Mouse (Mus musculus) embryonic facial prominence, embryonic 11.5 days (tissue): ENCODE measurements around the gene F3. TPM values are rescaled to one million over a fixed set of nuclear protein-coding genes. Genes with fewer than 3 reads are reported as not detected.
A peak's percentile ranks its signal among the peaks of the same experiment; 100 is the strongest.

Source experiments
- ATAC-seq: fragments of 200-750 bp; cut with Nextera tagmentation; replicated peaks from 2 replicates; pipeline ENCODE4 v1.8.0; 2017; ENCODE audit warnings: low read depth; ENCODE audit not compliant: insufficient number of reproducible peaks, low FRiP score, low TSS enrichment
- DNase-seq: peaks from one replicate; pipeline ENCODE4 v3.0.0-alpha.2; 2015; ENCODE audit warnings: low spot score
- H3K27ac ChIP-seq: fragments of 300-500 bp; sonication (generic); replicated peaks from 2 replicates; pipeline ENCODE4 v1.5.1; 2014; ENCODE audit warnings: mild to moderate bottlenecking, low read depth, low read length, control low read depth
- H3K27me3 ChIP-seq: fragments of 300-500 bp; sonication (generic); 2 replicates; pipeline ENCODE4 v1.6.1; 2014; ENCODE audit warnings: mild to moderate bottlenecking, low read length, moderate library complexity, mixed read lengths; ENCODE audit not compliant: control insufficient read depth, insufficient read depth
- H3K36me3 ChIP-seq: fragments of 300-500 bp; sonication (generic); replicated peaks from 2 replicates; pipeline ENCODE4 v1.6.1; 2014; ENCODE audit warnings: low read depth, mild to moderate bottlenecking, low read length, moderate library complexity, mixed read lengths; ENCODE audit not compliant: control insufficient read depth, insufficient read depth
- H3K4me1 ChIP-seq: fragments of 300-500 bp; sonication (generic); 2 replicates; pipeline ENCODE4 v1.6.1; 2014; ENCODE audit warnings: low read length, mixed read lengths; ENCODE audit not compliant: control insufficient read depth, insufficient read depth
- H3K4me2 ChIP-seq: fragments of 300-500 bp; sonication (generic); 2 replicates; pipeline ENCODE4 v1.6.1; 2014; ENCODE audit warnings: low read depth, mild to moderate bottlenecking, control low read depth, low read length, moderate library complexity
- H3K4me3 ChIP-seq: fragments of 300-500 bp; sonication (generic); 2 replicates; pipeline ENCODE4 v1.5.1; 2014; ENCODE audit warnings: low read depth, low read length, control low read depth
- H3K9ac ChIP-seq: fragments of 300-500 bp; sonication (generic); replicated peaks from 2 replicates; pipeline ENCODE4 v1.6.1; 2014; ENCODE audit warnings: mild to moderate bottlenecking, control low read depth, low read length
- H3K9me3 ChIP-seq: fragments of 300-500 bp; sonication (generic); replicated peaks from 2 replicates; pipeline ENCODE4 v1.6.1; 2016; ENCODE audit warnings: mild to moderate bottlenecking, low read length, inconsistent platforms, mixed read lengths; ENCODE audit not compliant: control insufficient read depth
- WGBS: fragments of 180-500 bp; shearing (Covaris S2); extraction: QIAGEN DNeasy Blood & Tissue Kit; methylation state at CpG from one replicate; pipeline ENCODE4 v1.1.7; 2014; 5-methylcytosine and 5-hydroxymethylcytosine counted together
- polyA plus RNA-seq: library from polyadenylated mRNA; unstranded; fragments of >200 nt; fragmentation: Nextera tagmentation; extraction: Ambion mirVana; gene quantifications from 2 replicates; pipeline ENCODE4 v1.2.1, GENCODE M21; 2014

The F3 gene
- polyA plus RNA-seq, 1 experiment from 2014 or later: 14.2 TPM

GRCm38 (mm10) chr3:121699401-121699800 is 23.9 kb upstream of the F3 start:
- H3K36me3 ChIP-seq: no peaks in the 10 kb centered on the region
- H3K9ac ChIP-seq: no peak overlapping the region
- no peak overlapping the region for H3K4me3 ChIP-seq
- H3K9me3 ChIP-seq: no peaks in the 10 kb centered on the region
- no peak overlapping the region for H3K27ac ChIP-seq
- DNase-seq (no peak), ATAC-seq (no peak)
- H3K4me2 ChIP-seq: no peak overlapping the region
- no peaks in the 10 kb centered on the region for H3K27me3 ChIP-seq
- 86% methylated on average over 4 of the region's 4 CpGs for WGBS
- H3K4me1 ChIP-seq: no peaks in the 10 kb centered on the region

- ATAC-seq: peak; percentile 60
- Histone ChIP-seq H3K4me2 (no peak overlapping the region), H3K9ac (no peak overlapping the region), H3K4me1 (no peaks in the 10 kb centered on the region), H3K27ac (no peak overlapping the region), H3K4me3 (no peak overlapping the region), H3K9me3 (no peaks in the 10 kb centered on the region), H3K27me3 (no peaks in the 10 kb centered on the region), H3K36me3 (no peaks in the 10 kb centered on the region)
- DNase-seq: no peak
- 87% methylated on average over 4 of the region's 4 CpGs for WGBS
These were observed 23.5 kb upstream of the F3 start for GRCm38 (mm10) chr3:121699849-121700248.

GRCm38 (mm10) chr3:121700364-121700952 is 22.9 kb upstream of the F3 start:
- no peaks in the 10 kb centered on the region for H3K9me3 ChIP-seq
- H3K36me3 ChIP-seq: no peaks in the 10 kb centered on the region
- ATAC-seq (peak; percentile 91), DNase-seq (peak; percentile 63)
- H3K27me3 ChIP-seq: no peaks in the 10 kb centered on the region
- H3K9ac ChIP-seq: no peak overlapping the region
- no peak overlapping the region for H3K4me3 ChIP-seq
- WGBS: 40% methylated on average over 8 of the region's 8 CpGs
- H3K4me1 ChIP-seq: no peaks in the 10 kb centered on the region
- H3K27ac ChIP-seq: no peak overlapping the region
- H3K4me2 ChIP-seq: no peak overlapping the region

GRCm38 (mm10) chr3:121703155-121703879 is 20.0 kb upstream of the F3 start:
- no peaks in the 10 kb centered on the region for H3K27me3 ChIP-seq
- H3K9me3 ChIP-seq: no peaks in the 10 kb centered on the region
- H3K4me3 ChIP-seq: no peak overlapping the region
- no peak overlapping the region for H3K9ac ChIP-seq
- no peak overlapping the region for H3K27ac ChIP-seq
- no peak for DNase-seq
- H3K4me2 ChIP-seq: no peak overlapping the region
- H3K36me3 ChIP-seq: no peaks in the 10 kb centered on the region
- WGBS: 88% methylated on average over 7 of the region's 7 CpGs
- ATAC-seq: no peak
- no peaks in the 10 kb centered on the region for H3K4me1 ChIP-seq

- H3K4me3 ChIP-seq: no peak overlapping the region
- H3K4me1 ChIP-seq: no peaks in the 10 kb centered on the region
- WGBS: 88% methylated on average over 3 of the region's 3 CpGs
- no peaks in the 10 kb centered on the region for H3K36me3 ChIP-seq
- no peaks in the 10 kb centered on the region for H3K9me3 ChIP-seq
- DNase-seq (no peak), ATAC-seq (no peak)
- no peak overlapping the region for H3K27ac ChIP-seq
- H3K27me3 ChIP-seq: no peaks in the 10 kb centered on the region
- H3K4me2 ChIP-seq: no peak overlapping the region
- H3K9ac ChIP-seq: no peak overlapping the region
These were observed 19.5 kb upstream of the F3 start for GRCm38 (mm10) chr3:121703880-121704243.

GRCm38 (mm10) chr3:121706087-121706486 is 17.2 kb upstream of the F3 start:
- ATAC-seq (no peak), DNase-seq (no peak)
- Histone ChIP-seq H3K9ac (no peak overlapping the region), H3K4me1 (no peaks in the 10 kb centered on the region), H3K36me3 (no peaks in the 10 kb centered on the region), H3K4me3 (no peak overlapping the region), H3K4me2 (no peak overlapping the region), H3K27ac (no peak overlapping the region), H3K27me3 (no peaks in the 10 kb centered on the region), H3K9me3 (no peaks in the 10 kb centered on the region)
- 77% methylated on average over 5 of the region's 5 CpGs for WGBS

- Histone ChIP-seq H3K4me1 (no peaks in the 10 kb centered on the region), H3K36me3 (no peaks in the 10 kb centered on the region), H3K9ac (no peak overlapping the region), H3K9me3 (no peaks in the 10 kb centered on the region), H3K4me3 (no peak overlapping the region), H3K27ac (no peak overlapping the region), H3K4me2 (no peak overlapping the region), H3K27me3 (no peaks in the 10 kb centered on the region)
- DNase-seq: no peak
- 70% methylated on average over 4 of the region's 4 CpGs for WGBS
- no peak for ATAC-seq
These were observed 16.2 kb upstream of the F3 start for GRCm38 (mm10) chr3:121707106-121707505.

GRCm38 (mm10) chr3:121710894-121711531 is 12.3 kb upstream of the F3 start:
- WGBS: 86% methylated on average over 7 of the region's 7 CpGs
- ATAC-seq (no peak), DNase-seq (no peak)
- Histone ChIP-seq H3K4me3 (no peak overlapping the region), H3K27ac (no peak overlapping the region), H3K27me3 (no peaks in the 10 kb centered on the region), H3K4me1 (no peaks in the 10 kb centered on the region), H3K36me3 (no peaks in the 10 kb centered on the region), H3K9me3 (no peaks in the 10 kb centered on the region), H3K9ac (no peak overlapping the region), H3K4me2 (no peak overlapping the region)
